Mouse (Mus musculus) erythroid progenitor cell, adult 5-6 weeks (primary cell): ENCODE measurements around the gene Wdr81. TPM values are rescaled to one million over a fixed set of nuclear protein-coding genes. Genes with fewer than 3 reads are reported as not detected.

Source experiments
- ATAC-seq: replicated peaks from 2 replicates; pipeline ENCODE4 v1.8.0; 2016; ENCODE audit warnings: moderate number of reproducible peaks, mild to moderate bottlenecking, moderate TSS enrichment, inconsistent platforms; ENCODE audit not compliant: poor library complexity, low FRiP score, severe bottlenecking
- total RNA-seq, 2 experiments: library from RNA; stranded (forward) in 1 of 2; stranded (reverse) in 1 of 2; fragments of 150-400 nt in 1 of 2; fragments of 186-747, 209-891 nt in 1 of 2; gene quantifications; 2 replicates each; pipeline versions ENCODE4 v1.2.3 to v1.2.4; 2015 to 2017; ENCODE audit warnings: low replicate concordance in 2 of 2

The Wdr81 gene
- total RNA-seq, 2 experiments from 2014 or later: 39.0 to 48.8 TPM

GRCm38 (mm10) chr11:75439951-75440350 is 14.6 kb downstream of the Wdr81 start:
- ATAC-seq: no peak

GRCm38 (mm10) chr11:75439363-75439762 is 15.2 kb downstream of the Wdr81 start, which contains the start of gene Serpinf2:
Gene Serpinf2 (minus strand): TSS chr11:75439591.
- no peak for ATAC-seq

DNA sequence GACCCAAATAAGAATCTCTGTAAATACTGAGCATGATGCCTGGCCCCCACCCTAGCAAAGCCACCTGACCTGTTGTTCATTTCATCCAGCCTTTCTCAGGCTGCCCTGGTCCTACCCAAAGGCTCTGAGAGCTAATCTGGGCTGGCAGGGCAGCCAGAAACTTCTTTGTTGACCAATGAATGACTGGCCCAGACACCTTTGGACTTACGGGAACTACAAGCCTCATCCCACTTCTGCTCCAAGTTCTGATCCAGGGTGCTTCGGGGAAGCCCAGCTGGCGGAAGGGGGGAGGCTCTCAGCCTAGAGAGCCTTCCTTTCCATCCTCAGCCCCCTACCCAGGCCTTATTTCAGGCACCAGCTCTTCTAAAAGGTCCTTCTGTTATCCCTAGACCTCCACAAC is 15.7 kb downstream of the Wdr81 start:
- ATAC-seq: no peak

GRCm38 (mm10) chr11:75438194-75438593 is 16.3 kb downstream of the Wdr81 start:
- no peak for ATAC-seq

DNA sequence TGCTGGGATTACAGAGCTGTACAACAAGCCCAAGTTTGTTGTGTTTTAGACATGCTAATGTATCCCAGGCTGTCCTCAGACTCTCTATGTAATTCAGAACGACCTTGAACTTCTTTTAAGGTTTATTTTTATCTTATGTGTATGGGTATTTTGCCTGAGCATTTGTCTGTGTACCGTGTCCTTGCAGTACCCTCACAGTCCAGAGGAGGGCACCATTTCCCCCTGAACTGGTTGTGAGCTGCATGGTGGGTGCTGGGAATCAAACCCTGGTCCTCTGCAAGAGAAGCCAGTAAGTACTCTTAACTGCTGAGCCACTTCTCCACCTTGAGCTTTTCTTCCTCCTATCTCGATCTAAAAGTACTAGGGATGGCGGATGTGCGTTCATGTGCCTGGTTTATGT is 20.4 kb downstream of the Wdr81 start:
- ATAC-seq: no peak

- ATAC-seq: no peak
These were observed 23.2 kb downstream of the Wdr81 start for GRCm38 (mm10) chr11:75431307-75431706.

DNA sequence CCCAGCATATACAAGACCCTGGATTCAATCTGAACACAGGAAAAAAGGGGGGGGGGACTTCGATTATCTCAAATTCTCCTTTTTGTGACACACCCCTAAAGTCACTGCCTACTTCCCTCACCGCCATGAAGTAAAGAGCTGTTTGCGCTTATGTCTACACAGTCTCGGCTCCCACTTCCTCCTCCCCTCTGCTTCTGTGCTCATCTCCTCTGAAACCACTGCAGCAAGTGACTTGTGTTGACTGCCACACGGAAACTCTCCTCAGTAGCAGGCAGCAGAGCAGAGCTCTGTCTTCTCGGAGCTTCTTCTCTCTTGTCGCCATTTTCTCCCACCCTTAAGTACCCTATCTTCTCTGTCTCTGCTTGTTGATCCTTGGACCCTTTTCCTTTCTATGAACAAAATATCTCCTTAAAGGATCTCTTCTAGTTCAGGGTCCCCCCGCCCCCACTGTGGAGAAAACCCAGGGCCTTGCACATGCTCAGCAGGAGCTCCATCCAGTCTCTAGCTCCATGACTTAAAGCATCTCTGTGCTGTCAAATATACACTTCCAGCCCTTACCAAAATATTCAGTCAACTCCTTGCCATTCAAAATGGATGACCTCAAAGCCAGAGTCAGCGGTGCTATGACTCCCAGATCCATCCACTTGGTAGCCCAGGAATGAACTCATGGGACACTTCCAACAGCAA is 25.4 kb downstream of the Wdr81 start:
- ATAC-seq: no peak

- no peak for ATAC-seq
These were observed 30.1 kb downstream of the Wdr81 start for GRCm38 (mm10) chr11:75424459-75424858.

GRCm38 (mm10) chr11:75424033-75424432 is 30.5 kb downstream of the Wdr81 start:
- no peak for ATAC-seq

DNA sequence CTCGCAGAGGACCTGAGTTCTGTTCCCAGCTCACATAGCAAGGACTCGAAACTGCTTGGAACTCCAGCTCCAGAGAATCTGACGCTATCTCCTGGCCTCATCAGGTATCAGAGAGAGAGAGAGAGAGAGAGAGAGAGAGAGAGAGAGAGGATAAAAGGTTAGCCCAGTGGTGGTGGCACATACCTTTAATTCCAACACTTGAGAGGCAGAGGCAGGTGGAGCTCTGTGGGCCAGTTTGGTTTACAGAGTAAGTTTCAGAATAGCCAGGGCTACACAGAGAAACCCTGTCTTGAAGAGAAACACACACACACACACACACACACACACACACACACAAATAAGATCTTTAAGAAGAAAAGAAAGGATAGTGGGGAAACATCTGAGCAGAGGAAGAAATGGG is 31.4 kb downstream of the Wdr81 start:
- no peak for ATAC-seq

DNA sequence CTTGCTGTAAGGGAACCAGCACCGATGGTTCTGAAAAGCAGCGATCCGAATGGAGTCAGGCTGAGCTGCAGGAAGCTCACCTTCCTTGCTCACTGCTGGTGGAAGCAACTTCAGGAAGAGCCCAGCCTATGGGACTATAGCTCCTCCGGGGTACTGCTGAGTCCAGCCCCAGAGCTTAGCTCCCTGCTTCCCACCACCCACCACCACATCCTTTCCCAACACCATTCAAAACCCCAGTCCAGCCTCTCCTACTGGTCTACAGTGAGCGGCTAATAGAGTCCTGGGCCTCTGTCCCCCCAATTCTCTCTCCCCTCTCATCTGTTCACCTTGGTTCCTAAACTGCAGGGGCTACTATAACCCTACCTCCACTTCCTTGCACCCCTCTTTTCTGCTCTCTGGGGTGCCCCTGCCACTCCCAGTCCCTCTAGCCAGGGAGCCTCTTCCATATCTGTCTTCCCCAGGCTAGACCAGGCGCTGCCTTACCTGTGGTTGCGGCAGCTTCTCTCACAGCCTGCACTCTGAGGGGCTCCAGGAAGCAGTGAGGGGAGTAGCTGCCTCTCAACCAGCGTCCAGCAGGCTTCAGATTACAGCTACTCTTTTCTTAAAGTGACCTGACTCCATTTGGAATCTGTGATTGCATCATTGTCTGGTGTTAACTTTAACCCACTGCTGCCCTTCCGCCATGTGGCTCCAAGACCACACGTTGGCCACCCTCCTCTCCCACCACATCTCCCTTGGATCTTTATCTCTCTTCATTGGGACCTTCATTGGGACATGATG is 32.3 kb downstream of the Wdr81 start, which contains the start of gene Serpinf1:
Gene Serpinf1, minus strand, starts transcription at position 689 of the 780 bp plus-strand sequence.
- no peak for ATAC-seq

GRCm38 (mm10) chr11:75421375-75422012 is 33.0 kb downstream of the Wdr81 start:
- no peak for ATAC-seq

GRCm38 (mm10) chr11:75420810-75421374 is 33.6 kb downstream of the Wdr81 start:
- ATAC-seq: no peak

DNA sequence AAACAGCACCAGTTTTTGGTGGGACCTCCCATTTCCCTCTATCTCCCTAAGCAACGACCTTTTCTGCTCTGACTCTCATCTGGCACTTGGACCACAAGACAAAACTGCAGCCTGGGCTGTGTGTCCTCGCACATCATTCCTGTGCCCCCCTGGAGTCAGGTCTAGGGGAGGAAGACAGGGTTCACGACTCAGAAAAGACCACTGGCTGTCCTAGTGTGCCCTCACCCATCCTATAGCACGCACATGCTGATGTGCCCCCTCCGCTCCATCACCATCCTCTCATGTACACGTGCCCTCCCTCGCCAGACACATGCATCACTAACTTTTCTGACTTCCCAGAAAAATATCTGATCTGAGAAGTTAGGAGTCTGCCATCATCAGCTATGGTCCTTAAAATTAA is 34.5 kb downstream of the Wdr81 start:
- ATAC-seq: no peak

- ATAC-seq: no peak
These were observed 38.5 kb downstream of the Wdr81 start for GRCm38 (mm10) chr11:75415994-75416393.

GRCm38 (mm10) chr11:75415096-75415495 is 39.4 kb downstream of the Wdr81 start:
- no peak for ATAC-seq

DNA sequence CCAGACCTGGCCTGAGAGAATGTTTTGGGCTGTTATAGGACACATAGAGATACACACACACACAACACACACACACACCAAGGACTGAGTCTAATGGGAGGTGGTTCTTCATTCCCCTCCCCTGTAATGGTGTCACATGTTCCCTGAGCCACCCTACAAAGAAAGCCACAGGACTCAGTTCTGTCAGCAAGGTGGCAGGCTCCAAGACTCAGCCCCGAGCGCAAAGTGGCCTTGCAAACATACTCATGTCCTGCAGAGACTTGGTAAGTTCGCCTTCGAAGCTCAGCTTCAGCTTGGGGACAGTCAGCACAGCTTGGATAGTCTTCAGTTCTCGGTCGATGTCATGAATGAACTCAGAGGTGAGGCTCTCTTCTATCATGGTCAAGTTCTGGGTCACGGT is 43.9 kb downstream of the Wdr81 start:
- no peak for ATAC-seq

- no peak for ATAC-seq
These were observed 44.6 kb downstream of the Wdr81 start for GRCm38 (mm10) chr11:75409679-75410575.

GRCm38 (mm10) chr11:75406865-75407264 is 47.7 kb downstream of the Wdr81 start:
- ATAC-seq: 0 out of 2 replicates have a peak, but pooled peaks have one; percentile 72
